Mouse (Mus musculus) cerebellum, adult (tissue): ENCODE results near the gene Pfkfb2.
A peak's percentile ranks its signal among the peaks of the same experiment; 100 is the strongest.
"Not testable (repeated sequence)": the region's sequence is repeated elsewhere in the genome, so short reads cannot be mapped to it uniquely, and the experiment has no call there.

Experiments
- ATAC-seq: cut with Nextera tagmentation; 2 replicates; pipeline ENCODE4 v1.9.2; 2017; ENCODE audit warnings: mild to moderate bottlenecking, moderate library complexity, mixed read lengths; ENCODE audit not compliant: insufficient number of reproducible peaks, low FRiP score, low TSS enrichment

Pfkfb2 gene

GRCm38 (mm10) chr1:130710283-130711080, 18.6 kb downstream of the Pfkfb2 start:
- no peak for ATAC-seq

- no peak for ATAC-seq
These were observed 25.4 kb downstream of the Pfkfb2 start for GRCm38 (mm10) chr1:130703613-130704012.

- ATAC-seq: no peak
These were observed 27.1 kb downstream of the Pfkfb2 start for GRCm38 (mm10) chr1:130701976-130702375.

GRCm38 (mm10) chr1:130699937-130700633, 29.0 kb downstream of the Pfkfb2 start:
- 0 out of 2 replicates have a peak, but pooled peaks have one; percentile 28 for ATAC-seq

GRCm38 (mm10) chr1:130698601-130699000, 30.5 kb downstream of the Pfkfb2 start:
- ATAC-seq: no peak

GRCm38 (mm10) chr1:130683905-130684304, 45.1 kb downstream of the Pfkfb2 start:
- no peak for ATAC-seq

GRCm38 (mm10) chr1:130681656-130682413, 47.2 kb downstream of the Pfkfb2 start:
- ATAC-seq: no peak

GRCm38 (mm10) chr1:130681075-130681474, 48.0 kb downstream of the Pfkfb2 start:
- no peak for ATAC-seq

- ATAC-seq: no peak
These were observed 50.5 kb downstream of the Pfkfb2 start for GRCm38 (mm10) chr1:130678551-130678950.

- not testable (repeated sequence) for ATAC-seq
These were observed 65.5 kb downstream of the Pfkfb2 start for GRCm38 (mm10) chr1:130663576-130663975.

GRCm38 (mm10) chr1:130661454-130661853, 67.6 kb downstream of the Pfkfb2 start, which contains the start of gene C4bp:
Gene C4bp (minus strand): TSS chr1:130661632.
- ATAC-seq: no peak

- ATAC-seq: not testable (repeated sequence)
These were observed 69.4 kb downstream of the Pfkfb2 start for GRCm38 (mm10) chr1:130659641-130660040.

- ATAC-seq: no peak
These were observed 85.0 kb downstream of the Pfkfb2 start for GRCm38 (mm10) chr1:130644103-130644502.

- ATAC-seq: no peak
These were observed 88.1 kb downstream of the Pfkfb2 start for GRCm38 (mm10) chr1:130640967-130641366.
